In genomic region chr8:105484392-105484791, GRCm38 (mm10) we compare ENCODE assay signal across 9 mouse cellular contexts. TPM values are rescaled to one million over a fixed set of nuclear protein-coding genes. Genes with fewer than 3 reads are reported as not detected.
DNase-seq lines count a peak whose midpoint lies in the region; ATAC-seq lines count a peak whose summit lies in the region.
"Had no signal": no experiment of that assay in that cellular context is flagged by ENCODE, and none has a peak within 500 bp of the region (broad histone marks: within the 10 kb centered on the region; RNA-seq: fewer than 3 reads in every experiment).

No protein-coding gene starts in this region.

- 27% methylated on average over 2 of the region's 2 CpGs for WGBS in forebrain, embryonic 11.5 days
- 35% methylated on average over 2 of the region's 2 CpGs for WGBS in forebrain, embryonic 15.5 days
- WGBS in embryonic facial prominence, embryonic 13.5 days = 26% methylated on average over 2 of the region's 2 CpGs
- 26% methylated on average over 2 of the region's 2 CpGs for WGBS in hindbrain, embryonic 13.5 days
- WGBS in liver, embryonic 11.5 days = 41% methylated on average over 2 of the region's 2 CpGs
- 28% methylated on average over 2 of the region's 2 CpGs for WGBS in neural tube, embryonic 11.5 days

- peak; percentile 83 for DNase-seq in forebrain, embryonic 11.5 days (ENCODE audit: low spot score)
- peak; percentile 62 for DNase-seq in ES-CJ7 (ENCODE audit: low read depth, low spot score)
- peak; percentile 56 for DNase-seq in liver, embryonic 11.5 days (ENCODE audit: low spot score)
- DNase-seq in neural tube, embryonic 11.5 days (ENCODE audit: low spot score) = peak; percentile 79
- DNase-seq in right cerebral cortex, postnatal 14 days = no peak

- peaks cover 6% of the 10 kb centered on the region; the same call in 1 of the 2 replicates for H3K4me1 ChIP-seq in forebrain, embryonic 11.5 days (replicated peaks; ENCODE audit: control insufficient read depth, insufficient read depth, low read length)
- no peaks in the 10 kb centered on the region for H3K4me1 ChIP-seq in forebrain, embryonic 15.5 days
- H3K4me1 ChIP-seq in embryonic facial prominence, embryonic 13.5 days = peaks cover 28% of the 10 kb centered on the region
- peaks cover 17% of the 10 kb centered on the region for H3K4me1 ChIP-seq in hindbrain, embryonic 13.5 days (replicated peaks)
- H3K4me1 ChIP-seq in liver, embryonic 11.5 days (replicated peaks; ENCODE audit: control insufficient read depth, insufficient read depth, low read length) = no peaks in the 10 kb centered on the region; the same call in 1 of the 2 replicates
- H3K4me1 ChIP-seq in neural tube, embryonic 11.5 days (ENCODE audit: control insufficient read depth, insufficient read depth, low read length) = peaks cover 7% of the 10 kb centered on the region
- H3K4me1 ChIP-seq: liver, embryonic 15.5 days had no signal

- H3K36me3 ChIP-seq in forebrain, embryonic 11.5 days (ENCODE audit: control insufficient read depth, insufficient read depth, low read length) = no peaks in the 10 kb centered on the region
- H3K36me3 ChIP-seq in forebrain, embryonic 15.5 days = no peaks in the 10 kb centered on the region
- peaks cover 36% of the 10 kb centered on the region for H3K36me3 ChIP-seq in embryonic facial prominence, embryonic 13.5 days
- peaks cover 21% of the 10 kb centered on the region; the same call in 1 of the 2 replicates for H3K36me3 ChIP-seq in hindbrain, embryonic 13.5 days
- no peaks in the 10 kb centered on the region for H3K36me3 ChIP-seq in liver, embryonic 11.5 days (ENCODE audit: control insufficient read depth, insufficient read depth, low read length)
- no peaks in the 10 kb centered on the region for H3K36me3 ChIP-seq in neural tube, embryonic 11.5 days (ENCODE audit: control insufficient read depth, insufficient read depth, low read length)
- H3K36me3 ChIP-seq: liver, embryonic 15.5 days had no signal

- no peak overlapping the region for H3K4me3 ChIP-seq in forebrain, embryonic 11.5 days (ENCODE audit: low read depth, low read length)
- H3K4me3 ChIP-seq in forebrain, embryonic 15.5 days = no peak overlapping the region
- no peak overlapping the region for H3K4me3 ChIP-seq in embryonic facial prominence, embryonic 13.5 days
- H3K4me3 ChIP-seq in hindbrain, embryonic 13.5 days = no peak overlapping the region
- no peak overlapping the region for H3K4me3 ChIP-seq in liver, embryonic 11.5 days (ENCODE audit: low read depth, low read length)
- no peak overlapping the region for H3K4me3 ChIP-seq in neural tube, embryonic 11.5 days (ENCODE audit: low read depth, low read length)
- H3K4me3 ChIP-seq: liver, embryonic 15.5 days had no signal

- no peak overlapping the region for H3K4me2 ChIP-seq in forebrain, embryonic 11.5 days (ENCODE audit: low read depth, low read length, severe bottlenecking)
- no peak overlapping the region for H3K4me2 ChIP-seq in forebrain, embryonic 15.5 days (replicated peaks)
- H3K4me2 ChIP-seq in embryonic facial prominence, embryonic 13.5 days = no peak overlapping the region
- H3K4me2 ChIP-seq in hindbrain, embryonic 13.5 days = no peak overlapping the region
- H3K4me2 ChIP-seq in liver, embryonic 11.5 days = no peak overlapping the region
- no peak overlapping the region for H3K4me2 ChIP-seq in neural tube, embryonic 11.5 days (ENCODE audit: low read depth)
- H3K4me2 ChIP-seq: liver, embryonic 15.5 days had no signal

- H3K9ac ChIP-seq in forebrain, embryonic 11.5 days (ENCODE audit: low read length) = no peak overlapping the region
- no peak overlapping the region for H3K9ac ChIP-seq in forebrain, embryonic 15.5 days (replicated peaks)
- H3K9ac ChIP-seq in embryonic facial prominence, embryonic 13.5 days = no peak overlapping the region
- H3K9ac ChIP-seq in hindbrain, embryonic 13.5 days = no peak overlapping the region
- H3K9ac ChIP-seq in liver, embryonic 11.5 days (ENCODE audit: low read depth, low read length) = no peak overlapping the region
- no peak overlapping the region for H3K9ac ChIP-seq in neural tube, embryonic 11.5 days (ENCODE audit: low read length)
- H3K9ac ChIP-seq: liver, embryonic 15.5 days had no signal

- no peak overlapping the region for H3K27ac ChIP-seq in forebrain, embryonic 11.5 days (ENCODE audit: low read depth, low read length)
- no peak overlapping the region for H3K27ac ChIP-seq in forebrain, embryonic 15.5 days (replicated peaks)
- H3K27ac ChIP-seq in embryonic facial prominence, embryonic 13.5 days = peak overlapping the region; percentile 48
- no peak overlapping the region for H3K27ac ChIP-seq in hindbrain, embryonic 13.5 days
- 0 out of 2 replicates have a peak overlapping the region, but pooled peaks have one; percentile 17 for H3K27ac ChIP-seq in liver, embryonic 11.5 days (ENCODE audit: low read depth, low read length)
- no peak overlapping the region for H3K27ac ChIP-seq in neural tube, embryonic 11.5 days (ENCODE audit: low read depth, low read length)
- H3K27ac ChIP-seq: liver, embryonic 15.5 days had no signal

- no peaks in the 10 kb centered on the region for H3K27me3 ChIP-seq in forebrain, embryonic 11.5 days (ENCODE audit: control insufficient read depth, insufficient read depth, low read length)
- H3K27me3 ChIP-seq in forebrain, embryonic 15.5 days = no peaks in the 10 kb centered on the region
- H3K27me3 ChIP-seq in embryonic facial prominence, embryonic 13.5 days = no peaks in the 10 kb centered on the region
- no peaks in the 10 kb centered on the region for H3K27me3 ChIP-seq in hindbrain, embryonic 13.5 days
- no peaks in the 10 kb centered on the region for H3K27me3 ChIP-seq in liver, embryonic 11.5 days (replicated peaks; ENCODE audit: control insufficient read depth, insufficient read depth, low read length)
- H3K27me3 ChIP-seq in neural tube, embryonic 11.5 days (ENCODE audit: control insufficient read depth, insufficient read depth, low read length) = no peaks in the 10 kb centered on the region

- H3K9me3 ChIP-seq in forebrain, embryonic 11.5 days (ENCODE audit: control insufficient read depth, low read length) = no peaks in the 10 kb centered on the region
- H3K9me3 ChIP-seq in forebrain, embryonic 15.5 days = no peaks in the 10 kb centered on the region
- H3K9me3 ChIP-seq in embryonic facial prominence, embryonic 13.5 days = no peaks in the 10 kb centered on the region
- no peaks in the 10 kb centered on the region for H3K9me3 ChIP-seq in hindbrain, embryonic 13.5 days
- no peaks in the 10 kb centered on the region for H3K9me3 ChIP-seq in liver, embryonic 11.5 days (ENCODE audit: control insufficient read depth, low read length)
- H3K9me3 ChIP-seq in neural tube, embryonic 11.5 days (ENCODE audit: control insufficient read depth, low read length) = no peaks in the 10 kb centered on the region
- H3K9me3 ChIP-seq: liver, embryonic 15.5 days had no signal

- ATAC-seq in forebrain, embryonic 11.5 days (replicated peaks; ENCODE audit: low FRiP score) = 0 out of 2 replicates have a peak, but pooled peaks have one; percentile 57
- ATAC-seq in forebrain, embryonic 15.5 days (replicated peaks) = no peak
- no peak for ATAC-seq in embryonic facial prominence, embryonic 13.5 days (ENCODE audit: insufficient number of reproducible peaks, insufficient read depth, low FRiP score, low TSS enrichment, low read depth)
- 0 out of 2 replicates have a peak, but pooled peaks have one; percentile 32 for ATAC-seq in hindbrain, embryonic 13.5 days (ENCODE audit: low FRiP score)
- no peak for ATAC-seq in liver, embryonic 11.5 days (replicated peaks; ENCODE audit: low FRiP score)
- ATAC-seq in neural tube, embryonic 11.5 days (ENCODE audit: insufficient read depth, low FRiP score, low TSS enrichment) = no peak; the same call in 1 of the 2 replicates

RNA-seq across cellular contexts. Expression of gene Zdhhc1, which starts 12.3 kb away (rescaled TPM):
- polyA plus RNA-seq in forebrain, embryonic 11.5 days (2014; fragmentation: Nextera tagmentation; extraction: Ambion mirVana) = 20.2 and 24.6 TPM in 2 replicates
- polyA plus RNA-seq in forebrain, embryonic 15.5 days (2015; fragmentation: Nextera tagmentation; extraction: Ambion mirVana) = 28.8 and 31.3 TPM in 2 replicates
- 52.2 and 53.3 TPM in 2 replicates for polyA plus RNA-seq in embryonic facial prominence, embryonic 13.5 days (2015; fragmentation: Nextera tagmentation; extraction: Ambion mirVana)
- polyA plus RNA-seq in hindbrain, embryonic 13.5 days (2015; fragmentation: Nextera tagmentation; extraction: Ambion mirVana) = 30.9 and 34.3 TPM in 2 replicates
- 6.4 and 8.9 TPM in 2 replicates for polyA plus RNA-seq in liver, embryonic 11.5 days (2014; fragmentation: Nextera tagmentation; extraction: Ambion mirVana)
- 18.5 and 18.9 TPM in 2 replicates for polyA plus RNA-seq in neural tube, embryonic 11.5 days (2014; fragmentation: Nextera tagmentation; extraction: Ambion mirVana)

RNA-seq across cellular contexts. Expression of gene Tppp3, which starts 13.1 kb away (rescaled TPM):
- polyA plus RNA-seq in forebrain, embryonic 11.5 days (2014; fragmentation: Nextera tagmentation; extraction: Ambion mirVana) = 36.1 and 37.7 TPM in 2 replicates
- 35.1 and 54.8 TPM in 2 replicates for polyA plus RNA-seq in forebrain, embryonic 15.5 days (2015; fragmentation: Nextera tagmentation; extraction: Ambion mirVana)
- polyA plus RNA-seq in embryonic facial prominence, embryonic 13.5 days (2015; fragmentation: Nextera tagmentation; extraction: Ambion mirVana) = 18.7 and 23.1 TPM in 2 replicates
- polyA plus RNA-seq in hindbrain, embryonic 13.5 days (2015; fragmentation: Nextera tagmentation; extraction: Ambion mirVana) = 170 and 181 TPM in 2 replicates
- polyA plus RNA-seq in liver, embryonic 11.5 days (2014; fragmentation: Nextera tagmentation; extraction: Ambion mirVana) = 3.1 and 3.2 TPM in 2 replicates
- 218 and 229 TPM in 2 replicates for polyA plus RNA-seq in neural tube, embryonic 11.5 days (2014; fragmentation: Nextera tagmentation; extraction: Ambion mirVana)

RNA-seq across cellular contexts. Expression of gene Hsd11b2, which starts 34.2 kb away (rescaled TPM):
- polyA plus RNA-seq in forebrain, embryonic 11.5 days (2014; fragmentation: Nextera tagmentation; extraction: Ambion mirVana) = 13.5 and 13.6 TPM in 2 replicates
- 1.4 and 1.7 TPM in 2 replicates for polyA plus RNA-seq in forebrain, embryonic 15.5 days (2015; fragmentation: Nextera tagmentation; extraction: Ambion mirVana)
- polyA plus RNA-seq in embryonic facial prominence, embryonic 13.5 days (2015; fragmentation: Nextera tagmentation; extraction: Ambion mirVana) = 0.87 and 1.1 TPM in 2 replicates
- 7.8 and 11.0 TPM in 2 replicates for polyA plus RNA-seq in hindbrain, embryonic 13.5 days (2015; fragmentation: Nextera tagmentation; extraction: Ambion mirVana)
- polyA plus RNA-seq in liver, embryonic 11.5 days (2014; fragmentation: Nextera tagmentation; extraction: Ambion mirVana) = 13.8 and 16.4 TPM in 2 replicates
- polyA plus RNA-seq in neural tube, embryonic 11.5 days (2014; fragmentation: Nextera tagmentation; extraction: Ambion mirVana) = 22.5 and 23.9 TPM in 2 replicates

Comparison
In these comparisons a context has a peak if more than half of its experiments do, and no peak if none do; other contexts are left out.
1. ATAC-seq: peak in forebrain, embryonic 11.5 days (single experiment) and hindbrain, embryonic 13.5 days (single experiment); none in forebrain, embryonic 15.5 days (single experiment), embryonic facial prominence, embryonic 13.5 days (single experiment), liver, embryonic 11.5 days (single experiment) and neural tube, embryonic 11.5 days (single experiment).
2. H3K27ac ChIP-seq: peak in embryonic facial prominence, embryonic 13.5 days (single experiment) and liver, embryonic 11.5 days (single experiment); none in forebrain, embryonic 11.5 days (single experiment), forebrain, embryonic 15.5 days (single experiment), hindbrain, embryonic 13.5 days (single experiment) and neural tube, embryonic 11.5 days (single experiment).